Mouse (Mus musculus) lung, postnatal 0 days (tissue): ENCODE measurements around the gene Foxd4.

Experiments
- CTCF ChIP-seq: IDR thresholded peaks from 2 replicates; pipeline ENCODE4 v1.5.1; 2016; ENCODE audit warnings: antibody characterized with exemption, mild to moderate bottlenecking
- EP300 ChIP-seq: IDR thresholded peaks from 2 replicates; pipeline ENCODE4 v1.6.1; 2016; ENCODE audit warnings: antibody characterized with exemption, mild to moderate bottlenecking, control low read depth

DNA sequence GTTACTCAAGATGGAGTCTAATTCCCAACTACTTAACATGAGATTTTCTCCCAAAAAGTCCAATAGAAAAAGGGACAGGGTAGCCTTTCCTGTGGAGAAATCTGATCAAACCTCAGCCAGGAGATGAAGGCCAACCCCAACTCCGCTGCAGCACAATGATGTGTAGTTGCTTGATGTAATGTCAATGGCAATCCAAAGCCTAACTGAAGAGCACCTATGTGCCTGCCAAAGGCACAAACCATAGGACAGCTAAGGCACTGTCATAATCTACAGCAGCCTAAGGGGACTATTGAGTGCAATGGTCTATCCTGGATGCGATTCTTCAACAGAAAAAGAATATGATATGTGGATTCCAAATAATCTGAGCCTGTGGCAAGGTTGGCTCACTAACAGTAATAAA, 1.8 kb upstream of the Foxd4 start:
- TF ChIP-seq CTCF (no peak), EP300 (no peak)
